Mouse (Mus musculus) liver, postnatal 0 days (tissue): Measurements from ENCODE around the gene Scgb2b3. TPM values are rescaled to one million over a fixed set of nuclear protein-coding genes. Genes with fewer than 3 reads are reported as not detected.

Source experiments
- ATAC-seq: fragments of 200-750 bp; cut with Nextera tagmentation; 2 replicates; pipeline ENCODE4 v1.8.0; 2017; ENCODE audit warnings: mild to moderate bottlenecking, moderate library complexity
- DNase-seq: peaks from one replicate; pipeline ENCODE4 v3.0.0-alpha.2; 2016
- H3K27ac ChIP-seq: fragments of 300-500 bp; sonication (generic); 2 replicates; pipeline ENCODE4 v1.5.1; 2014; ENCODE audit warnings: antibody characterized with exemption, moderate library complexity, mild to moderate bottlenecking, low read depth
- H3K27me3 ChIP-seq: fragments of 300-500 bp; sonication (generic); 2 replicates; pipeline ENCODE4 v1.6.1; 2014; ENCODE audit warnings: low read length, control low read depth, mixed read lengths; ENCODE audit not compliant: insufficient read depth
- H3K36me3 ChIP-seq: fragments of 300-500 bp; sonication (generic); replicated peaks from 2 replicates; pipeline ENCODE4 v1.6.1; 2014; ENCODE audit warnings: mild to moderate bottlenecking, control low read depth, low read length, moderate library complexity, mixed read lengths; ENCODE audit not compliant: insufficient read depth
- H3K4me1 ChIP-seq: fragments of 300-500 bp; sonication (generic); 2 replicates; pipeline ENCODE4 v1.6.1; 2014; ENCODE audit warnings: antibody characterized with exemption, mild to moderate bottlenecking, control low read depth; ENCODE audit not compliant: insufficient read depth
- H3K4me2 ChIP-seq: fragments of 300-500 bp; sonication (generic); 2 replicates; pipeline ENCODE4 v1.6.1; 2014; ENCODE audit warnings: low read depth, mild to moderate bottlenecking, low read length, moderate library complexity, mixed read lengths
- H3K4me3 ChIP-seq: fragments of 300-500 bp; sonication (generic); 2 replicates; pipeline ENCODE4 v1.5.1; 2014; ENCODE audit warnings: low read depth, low read length
- H3K9ac ChIP-seq: fragments of 300-500 bp; sonication (generic); replicated peaks from 2 replicates; pipeline ENCODE4 v1.6.1; 2014; ENCODE audit warnings: mild to moderate bottlenecking, moderate library complexity
- H3K9me3 ChIP-seq: fragments of 300-500 bp; sonication (generic); 2 replicates; pipeline ENCODE4 v1.6.1; 2016; ENCODE audit warnings: mild to moderate bottlenecking, control low read depth, low read length, mixed read lengths
- CTCF ChIP-seq: sonication (generic); IDR thresholded peaks from 2 replicates; pipeline ENCODE4 v1.5.1; 2016; ENCODE audit warnings: antibody characterized with exemption, low read depth
- EP300 ChIP-seq: IDR thresholded peaks from 2 replicates; pipeline ENCODE4 v1.6.1; 2016; ENCODE audit warnings: antibody characterized with exemption, low read depth, mild to moderate bottlenecking
- WGBS: fragments of 180-500 bp; shearing (Covaris S2); extraction: QIAGEN DNeasy Blood & Tissue Kit; methylation state at CpG from one replicate; pipeline ENCODE4 v1.1.7; 2014; ENCODE audit not compliant: insufficient replicate concordance; 5-methylcytosine and 5-hydroxymethylcytosine counted together
- polyA plus RNA-seq: library from polyadenylated mRNA; unstranded; fragments of >200 nt; fragmentation: Nextera tagmentation; extraction: Ambion mirVana; gene quantifications from 2 replicates; pipeline ENCODE4 v1.2.1, GENCODE M21; 2015

The Scgb2b3 gene
- not detected in 2 replicates for polyA plus RNA-seq

GRCm38 (mm10) chr7:31362022-31362560, at the start of gene Scgb2b3:
Gene Scgb2b3, minus strand, starts transcription at chr7:31362072.
- no peak within 1 kb of the TSS for H3K9ac ChIP-seq
- no peaks in the 10 kb centered on the region for H3K4me1 ChIP-seq
- no peaks in the 10 kb centered on the region for H3K36me3 ChIP-seq
- no peaks in the 10 kb centered on the region for H3K27me3 ChIP-seq
- no peaks in the 10 kb centered on the region for H3K9me3 ChIP-seq
- DNase-seq, result no peak
- WGBS, result 50% methylated on average over 4 of the region's 4 CpGs
- ATAC-seq, result no peak
- no peak within 1 kb of the TSS for H3K27ac ChIP-seq
- H3K4me3 ChIP-seq, result no peak within 1 kb of the TSS
- H3K4me2 ChIP-seq, result no peak within 1 kb of the TSS
- TF ChIP-seq EP300 (no peak), CTCF (no peak)

DNA sequence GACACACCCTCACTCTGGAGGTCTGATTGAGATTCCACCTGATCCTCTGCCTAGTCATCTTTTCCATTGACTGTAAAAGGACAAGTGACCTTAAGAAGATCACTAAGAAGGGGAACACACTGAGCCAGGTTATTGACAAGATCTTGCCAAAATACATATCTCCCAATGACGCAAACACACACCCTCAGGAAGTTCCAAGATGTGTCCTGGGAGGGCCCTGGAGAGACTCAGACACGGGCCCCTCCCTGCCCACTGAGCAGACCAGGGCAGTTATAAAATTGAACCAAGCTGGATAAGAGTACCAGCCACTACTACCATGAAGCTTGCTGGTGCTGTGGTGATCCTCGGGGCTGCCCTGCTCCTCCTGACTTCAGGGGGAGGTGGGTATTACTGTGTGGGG, 13.4 kb upstream of the Scgb2b3 start, which contains the start of gene Scgb1b3:
Scgb1b3 (plus strand) TSS at position 301 of the 400 bp plus-strand sequence.
- no peak for TF ChIP-seq EP300
- no peak for ATAC-seq
- Histone ChIP-seq H3K9me3 (0 out of 2 replicates have a peak, but pooled peaks cover 9% of the 10 kb centered on the region), H3K27me3 (no peaks in the 10 kb centered on the region), H3K4me3 (no peak within 1 kb of the TSS), H3K4me2 (no peak within 1 kb of the TSS), H3K27ac (no peak within 1 kb of the TSS), H3K9ac (no peak within 1 kb of the TSS), H3K4me1 (no peaks in the 10 kb centered on the region), H3K36me3 (no peaks in the 10 kb centered on the region)
- DNase-seq, result no peak
- WGBS, result 70% methylated on average over 3 of the region's 3 CpGs

Other genes with a start within 250 kb of the Scgb2b3 start
- gene Hpn, start 246.8 kb downstream of the Scgb2b3 start, polyA plus RNA-seq, result 250 and 259 TPM in 2 replicates
- gene Scn1b, start 235.1 kb downstream of the Scgb2b3 start, polyA plus RNA-seq, result 2.8 and 3.1 TPM in 2 replicates
- gene Gramd1a, start 206.2 kb downstream of the Scgb2b3 start, polyA plus RNA-seq, result 7.1 and 8.9 TPM in 2 replicates
- not detected in 2 replicates for gene Scgb2b2, start 71.6 kb downstream of the Scgb2b3 start, polyA plus RNA-seq
- not detected in 2 replicates for gene Scgb1b2, start 70.3 kb downstream of the Scgb2b3 start, polyA plus RNA-seq
- not detected in 2 replicates for gene Scgb1b3, start 13.5 kb upstream of the Scgb2b3 start, polyA plus RNA-seq